Mouse (Mus musculus) skeletal muscle tissue, adult 2 months (tissue): ENCODE results near the gene Adcy6.
"Not testable (repeated sequence)": the region's sequence is repeated elsewhere in the genome, so short reads cannot be mapped to it uniquely, and the experiment has no call there.

Experiments
- DNase-seq: peaks from one replicate; pipeline ENCODE4 v3.0.0-alpha.2; 2012; ENCODE audit warnings: low read depth, low spot score

Gene Adcy6

GRCm38 (mm10) chr15:98602191-98602881, 7.5 kb downstream of the Adcy6 start:
- DNase-seq, result peak; percentile 67

- DNase-seq, result no peak
Measured at GRCm38 (mm10) chr15:98601832-98602190, 8.1 kb downstream of the Adcy6 start.

GRCm38 (mm10) chr15:98600036-98600709, 9.7 kb downstream of the Adcy6 start:
- no peak for DNase-seq

- no peak for DNase-seq
Measured at GRCm38 (mm10) chr15:98596609-98597008, 13.3 kb downstream of the Adcy6 start.

- no peak for DNase-seq
Measured at GRCm38 (mm10) chr15:98595049-98595448, 14.8 kb downstream of the Adcy6 start.

GRCm38 (mm10) chr15:98594193-98594592, 15.7 kb downstream of the Adcy6 start:
- no peak for DNase-seq

- DNase-seq, result no peak
Measured at GRCm38 (mm10) chr15:98591396-98591795, 18.5 kb downstream of the Adcy6 start.

GRCm38 (mm10) chr15:98589640-98590336, 20.1 kb downstream of the Adcy6 start:
- no peak for DNase-seq

GRCm38 (mm10) chr15:98587751-98588150, 22.1 kb downstream of the Adcy6 start:
- no peak for DNase-seq

- not testable (repeated sequence) for DNase-seq
Measured at GRCm38 (mm10) chr15:98586141-98586540, 23.7 kb downstream of the Adcy6 start.

- no peak for DNase-seq
Measured at GRCm38 (mm10) chr15:98585421-98585820, 24.5 kb downstream of the Adcy6 start.

- DNase-seq, result no peak
Measured at GRCm38 (mm10) chr15:98582996-98583395, 26.9 kb downstream of the Adcy6 start.

GRCm38 (mm10) chr15:98582410-98582809, 27.5 kb downstream of the Adcy6 start:
- no peak for DNase-seq

GRCm38 (mm10) chr15:98579795-98580464, 29.9 kb downstream of the Adcy6 start:
- peak; percentile 74 for DNase-seq

- no peak for DNase-seq
Measured at GRCm38 (mm10) chr15:98579310-98579709, 30.6 kb downstream of the Adcy6 start.

- DNase-seq, result no peak
Measured at GRCm38 (mm10) chr15:98573293-98573692, 36.6 kb downstream of the Adcy6 start.

GRCm38 (mm10) chr15:98570873-98571538, 38.9 kb downstream of the Adcy6 start, which contains the start of the genes Ccnt1 and 4930415O20Rik:
Gene Ccnt1, minus strand, starts transcription at chr15:98570923.
Gene 4930415O20Rik, plus strand, starts transcription at chr15:98571004.
- no peak for DNase-seq

- no peak for DNase-seq
Measured at GRCm38 (mm10) chr15:98569795-98570365, 40.0 kb downstream of the Adcy6 start.

- no peak for DNase-seq
Measured at GRCm38 (mm10) chr15:98569216-98569615, 40.7 kb downstream of the Adcy6 start.

GRCm38 (mm10) chr15:98568256-98569033, 41.4 kb downstream of the Adcy6 start:
- DNase-seq, result no peak
